Mouse (Mus musculus) bone marrow, adult 2 months (tissue): ENCODE data around the gene C1qtnf12.
A peak's percentile ranks its signal among the peaks of the same experiment; 100 is the strongest.

ENCODE experiments used
- CTCF ChIP-seq: fragments of 200-500 bp; IDR thresholded peaks from 2 replicates; pipeline ENCODE4 v1.5.1; 2011; ENCODE audit warnings: low read length, control low read depth; ENCODE audit not compliant: control insufficient read depth, insufficient read depth
- POLR2A ChIP-seq: fragments of 200-500 bp; IDR thresholded peaks from 2 replicates; pipeline ENCODE4 v1.6.1; 2011; ENCODE audit warnings: low read depth, mild to moderate bottlenecking, control low read depth, low read length, borderline replicate concordance; ENCODE audit not compliant: control insufficient read depth

DNA sequence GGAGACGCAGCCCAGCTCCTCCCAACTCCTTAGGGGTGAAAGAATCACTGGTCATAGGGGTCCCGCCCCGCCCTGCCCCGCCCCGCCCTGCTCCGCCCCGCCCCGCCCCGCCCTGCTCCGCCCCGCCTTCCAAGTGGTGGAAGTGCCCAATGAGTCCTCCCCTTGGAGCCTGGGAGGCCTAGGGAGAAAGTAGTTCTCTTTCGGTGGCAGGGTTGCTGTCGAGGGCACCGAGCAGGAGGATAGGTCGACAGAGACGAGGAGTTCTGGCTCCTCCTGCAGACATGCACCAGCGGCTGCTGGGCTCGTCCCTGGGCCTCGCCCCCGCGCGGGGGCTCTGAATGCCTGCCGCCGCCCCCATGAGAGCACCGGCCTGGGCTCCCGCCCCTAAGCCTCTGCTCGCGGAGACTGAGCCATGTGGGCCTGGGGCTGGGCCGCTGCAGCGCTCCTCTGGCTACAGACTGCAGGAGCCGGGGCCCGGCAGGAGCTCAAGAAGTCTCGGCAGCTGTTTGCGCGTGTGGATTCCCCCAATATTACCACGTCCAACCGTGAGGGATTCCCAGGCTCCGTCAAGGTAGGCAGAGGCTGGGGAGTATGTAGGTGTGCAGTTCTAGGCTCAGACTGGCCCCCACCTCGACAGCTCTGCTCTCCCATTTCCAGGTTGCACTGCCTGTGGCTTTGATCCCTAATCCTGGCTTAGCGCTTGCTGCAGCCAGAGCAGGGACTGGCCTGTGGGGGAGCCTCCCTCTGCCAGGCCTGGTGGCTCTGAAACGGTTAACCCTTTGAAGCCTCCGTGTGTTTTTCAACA lies at the start of gene C1qtnf12:
- TF ChIP-seq CTCF (no peak), POLR2A (peak; percentile 65)
